Mouse (Mus musculus) heart, postnatal 0 days (tissue): ENCODE measurements around the gene Emilin1.

Source experiments
- CTCF ChIP-seq: IDR thresholded peaks from 2 replicates; pipeline ENCODE4 v1.5.1; 2016; ENCODE audit warnings: antibody characterized with exemption, control low read depth, low read depth
- EP300 ChIP-seq: IDR thresholded peaks from 2 replicates; pipeline ENCODE4 v1.6.1; 2016; ENCODE audit warnings: antibody characterized with exemption, low read depth

DNA sequence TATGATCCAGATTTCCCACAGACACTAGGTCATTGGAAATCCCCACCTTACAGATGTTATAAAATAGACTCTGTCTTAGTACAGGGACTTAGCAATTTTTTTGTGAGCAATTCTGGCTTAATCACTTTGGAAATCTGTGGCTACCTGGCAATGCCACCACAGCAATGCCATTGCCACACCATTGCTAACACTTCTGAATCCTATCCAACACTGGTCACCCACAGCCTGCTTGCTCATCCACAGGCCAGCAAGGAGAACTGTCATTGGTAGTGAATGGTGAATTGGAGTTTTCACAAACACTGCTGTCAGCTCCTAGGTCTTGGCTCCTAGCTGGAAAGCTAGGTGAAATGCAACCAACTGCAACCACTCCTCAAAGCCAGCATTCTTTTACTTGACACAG, 2.7 kb upstream of the Emilin1 start:
- TF ChIP-seq CTCF (no peak), EP300 (no peak)
